Mouse (Mus musculus) forebrain, embryonic 14.5 days (tissue): Measurements from ENCODE around the gene Best2. TPM values are rescaled to one million over a fixed set of nuclear protein-coding genes. Genes with fewer than 3 reads are reported as not detected.

Source experiments
- ATAC-seq: fragments of 200-750 bp; cut with Nextera tagmentation; 2 replicates; pipeline ENCODE4 v1.8.0; 2017; ENCODE audit warnings: mild to moderate bottlenecking, moderate library complexity
- DNase-seq: peaks from one replicate; pipeline ENCODE4 v3.0.0-alpha.2; 2015; ENCODE audit warnings: low spot score
- H3K27ac ChIP-seq: fragments of 300-500 bp; sonication (generic); 2 replicates; pipeline ENCODE4 v1.5.1; 2014; ENCODE audit warnings: low read depth, mild to moderate bottlenecking, control low read depth, low read length, moderate library complexity
- H3K27me3 ChIP-seq: fragments of 300-500 bp; sonication (generic); replicated peaks from 2 replicates; pipeline ENCODE4 v1.6.1; 2014; ENCODE audit warnings: low read length, control low read depth, mixed read lengths; ENCODE audit not compliant: control insufficient read depth, insufficient read depth
- H3K36me3 ChIP-seq: fragments of 300-500 bp; sonication (generic); 2 replicates; pipeline ENCODE4 v1.6.1; 2014; ENCODE audit warnings: low read length, control low read depth; ENCODE audit not compliant: control insufficient read depth, insufficient read depth
- H3K4me1 ChIP-seq: fragments of 300-500 bp; sonication (generic); 2 replicates; pipeline ENCODE4 v1.6.1; 2014; ENCODE audit warnings: antibody characterized with exemption, low read length, control low read depth; ENCODE audit not compliant: control insufficient read depth, insufficient read depth
- H3K4me2 ChIP-seq: fragments of 300-500 bp; sonication (generic); 2 replicates; pipeline ENCODE4 v1.6.1; 2014; ENCODE audit warnings: mild to moderate bottlenecking, control low read depth, low read length
- H3K4me3 ChIP-seq: fragments of 300-500 bp; sonication (generic); 2 replicates; pipeline ENCODE4 v1.5.1; 2014; ENCODE audit warnings: low read depth, low read length, control low read depth
- H3K9ac ChIP-seq: fragments of 300-500 bp; sonication (generic); 2 replicates; pipeline ENCODE4 v1.6.1; 2014; ENCODE audit warnings: mild to moderate bottlenecking, low read length, control low read depth, moderate library complexity
- H3K9me3 ChIP-seq: fragments of 300-500 bp; sonication (generic); replicated peaks from 2 replicates; pipeline ENCODE4 v1.6.1; 2016; ENCODE audit warnings: low read length, control low read depth, mixed read lengths; ENCODE audit not compliant: control insufficient read depth
- WGBS: fragments of 180-500 bp; shearing (Covaris S2); extraction: QIAGEN DNeasy Blood & Tissue Kit; methylation state at CpG from one replicate; pipeline ENCODE4 v1.1.7; 2014; 5-methylcytosine and 5-hydroxymethylcytosine counted together
- polyA plus RNA-seq: library from polyadenylated mRNA; unstranded; fragments of >200 nt; fragmentation: Nextera tagmentation; extraction: Ambion mirVana; gene quantifications from 2 replicates; pipeline ENCODE4 v1.2.1, GENCODE M21; 2014

Gene Best2
- polyA plus RNA-seq, 1 experiment from 2014 or later, result not detected

- H3K4me3 ChIP-seq, result no peak overlapping the region
- no peaks in the 10 kb centered on the region for H3K36me3 ChIP-seq
- no peak overlapping the region for H3K9ac ChIP-seq
- DNase-seq (no peak), ATAC-seq (no peak)
- no peaks in the 10 kb centered on the region for H3K9me3 ChIP-seq
- WGBS, result 24% methylated on average over 23 of the region's 25 CpGs
- no peaks in the 10 kb centered on the region for H3K4me1 ChIP-seq
- peaks cover 11% of the 10 kb centered on the region for H3K27me3 ChIP-seq
- no peak overlapping the region for H3K27ac ChIP-seq
- H3K4me2 ChIP-seq, result no peak overlapping the region
Observed at GRCm38 (mm10) chr8:85007686-85008085, 6.6 kb downstream of the Best2 start.

GRCm38 (mm10) chr8:84997649-84998295 is 16.6 kb downstream of the Best2 start:
- whole genome bisulfite sequencing, result under 1% methylated on average over 19 of the region's 19 CpGs
- Histone ChIP-seq H3K27me3 (0 out of 2 replicates have a peak, but pooled peaks cover 3% of the 10 kb centered on the region), H3K4me1 (no peaks in the 10 kb centered on the region), H3K9ac (peak overlapping the region; percentile 41), H3K9me3 (no peaks in the 10 kb centered on the region), H3K4me3 (no peak overlapping the region), H3K36me3 (no peaks in the 10 kb centered on the region), H3K27ac (no peak overlapping the region), H3K4me2 (peak overlapping the region; percentile 31)
- ATAC-seq (peak; percentile 90), DNase-seq (peak; percentile 95)

DNA sequence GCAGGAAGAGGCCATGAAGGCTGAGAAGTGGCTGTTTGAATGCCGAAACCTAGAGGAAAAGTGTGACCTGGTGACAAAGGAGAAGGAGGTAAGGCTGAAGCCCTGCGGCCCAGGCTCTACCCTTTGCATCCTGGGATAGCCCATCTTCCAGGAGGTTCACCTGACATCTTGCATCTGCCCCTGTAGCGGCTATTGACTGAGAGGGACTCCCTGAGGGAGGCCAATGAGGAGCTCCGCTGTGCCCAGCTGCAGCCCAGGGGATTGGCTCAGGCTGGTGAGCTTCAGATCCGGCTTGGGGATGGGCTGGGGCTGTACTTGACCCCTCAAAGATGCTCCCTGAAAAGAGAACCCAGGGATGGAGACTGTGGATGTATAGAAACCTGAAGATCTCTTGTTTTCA is 17.4 kb downstream of the Best2 start:
- no peak for ATAC-seq

GRCm38 (mm10) chr8:84995680-84996079 is 18.7 kb downstream of the Best2 start:
- Histone ChIP-seq H3K27ac (no peak overlapping the region), H3K36me3 (no peaks in the 10 kb centered on the region), H3K9ac (peak overlapping the region; percentile 35; the same call in 1 of the 2 replicates), H3K4me3 (no peak overlapping the region), H3K27me3 (0 out of 2 replicates have a peak, but pooled peaks cover 3% of the 10 kb centered on the region), H3K4me2 (0 out of 2 replicates have a peak overlapping the region, but pooled peaks have one; percentile 3), H3K9me3 (no peaks in the 10 kb centered on the region), H3K4me1 (peaks cover 5% of the 10 kb centered on the region)
- ATAC-seq (peak; percentile 15; the same call in 1 of the 2 replicates), DNase-seq (no peak)
- 24% methylated on average over 25 of the region's 25 CpGs for WGBS

More for the DNA sequence above, 17.4 kb downstream of the Best2 start:
- Histone ChIP-seq H3K9ac (peak overlapping the region; percentile 41; the same call in 1 of the 2 replicates), H3K27me3 (0 out of 2 replicates have a peak, but pooled peaks cover 3% of the 10 kb centered on the region), H3K4me3 (no peak overlapping the region), H3K27ac (no peak overlapping the region), H3K4me2 (no peak overlapping the region), H3K4me1 (no peaks in the 10 kb centered on the region), H3K9me3 (no peaks in the 10 kb centered on the region), H3K36me3 (no peaks in the 10 kb centered on the region)
- whole genome bisulfite sequencing, result 72% methylated on average over 5 of the region's 5 CpGs
- DNase-seq, result no peak

DNA sequence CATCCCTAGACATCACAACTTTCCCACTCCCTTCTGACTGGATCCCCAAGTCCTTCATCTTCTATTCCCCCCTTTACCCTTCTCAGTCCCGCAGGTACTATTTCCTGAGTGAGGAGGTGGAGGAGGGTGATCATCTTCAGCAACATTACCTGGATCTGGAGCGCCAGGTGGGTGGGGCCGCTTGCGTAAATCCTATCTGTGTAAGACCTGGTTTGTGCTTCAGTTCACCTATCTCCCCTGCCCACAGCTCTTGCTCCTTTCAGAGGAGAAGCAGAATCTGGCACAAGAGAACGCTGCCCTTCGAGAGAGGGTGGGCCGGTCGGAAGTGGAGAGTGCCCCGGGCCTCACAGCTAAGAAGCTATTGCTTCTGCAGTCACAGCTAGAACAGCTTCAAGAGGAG is 20.0 kb downstream of the Best2 start:
- no peaks in the 10 kb centered on the region for H3K36me3 ChIP-seq
- no peak overlapping the region for H3K4me3 ChIP-seq
- ATAC-seq, result no peak
- no peak for DNase-seq
- H3K27me3 ChIP-seq, result 0 out of 2 replicates have a peak, but pooled peaks cover 3% of the 10 kb centered on the region
- H3K9ac ChIP-seq, result no peak overlapping the region
- no peak overlapping the region for H3K4me2 ChIP-seq
- WGBS, result 94% methylated on average over 9 of the region's 9 CpGs
- H3K9me3 ChIP-seq, result no peaks in the 10 kb centered on the region
- peaks cover 8% of the 10 kb centered on the region for H3K4me1 ChIP-seq
- no peak overlapping the region for H3K27ac ChIP-seq

DNA sequence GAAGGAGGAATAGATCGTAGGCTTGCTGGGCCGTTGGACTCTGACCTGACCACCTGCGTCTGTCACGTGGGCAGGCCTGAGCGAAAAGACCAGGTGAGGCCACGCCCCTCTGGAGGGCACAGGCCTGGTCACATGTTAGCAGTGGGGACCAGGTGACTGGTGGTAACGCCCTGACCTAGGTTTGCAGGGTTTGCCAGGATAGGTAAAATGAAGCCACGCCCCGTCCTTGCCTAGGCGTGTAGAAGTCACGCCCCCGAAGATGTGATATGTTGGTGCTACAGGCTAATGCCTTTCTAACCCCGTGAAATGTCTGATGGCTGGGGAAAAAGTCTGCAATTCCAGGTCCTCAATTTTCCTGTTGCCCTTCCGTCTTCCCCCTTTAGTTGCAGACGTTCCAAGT is 23.5 kb downstream of the Best2 start:
- ATAC-seq (peak; percentile 11; the same call in 1 of the 2 replicates), DNase-seq (no peak)
- Histone ChIP-seq H3K4me1 (peaks cover 9% of the 10 kb centered on the region), H3K27ac (no peak overlapping the region; the same call in 1 of the 2 replicates), H3K27me3 (0 out of 2 replicates have a peak, but pooled peaks cover 15% of the 10 kb centered on the region), H3K9me3 (no peaks in the 10 kb centered on the region), H3K9ac (peak overlapping the region; percentile 79), H3K4me2 (peak overlapping the region; percentile 96), H3K4me3 (peak overlapping the region; percentile 57), H3K36me3 (no peaks in the 10 kb centered on the region)
- WGBS, result 2% methylated on average over 15 of the region's 15 CpGs

GRCm38 (mm10) chr8:84990349-84990748 is 24.0 kb downstream of the Best2 start, which contains the start of gene Hook2:
TSS of gene Hook2 (plus strand) at chr8:84990603.
- peak within 1 kb of the TSS; percentile 96 for H3K4me2 ChIP-seq
- 0 out of 2 replicates have a peak, but pooled peaks cover 12% of the 10 kb centered on the region for H3K27me3 ChIP-seq

GRCm38 (mm10) chr8:84989810-84990209 is 24.5 kb downstream of the Best2 start:
- H3K4me2 ChIP-seq, result peak overlapping the region; percentile 96
- peak overlapping the region; percentile 79 for H3K9ac ChIP-seq
- DNase-seq (peak; percentile 92), ATAC-seq (peak; percentile 72)
- H3K36me3 ChIP-seq, result no peaks in the 10 kb centered on the region
- H3K4me1 ChIP-seq, result peaks cover 18% of the 10 kb centered on the region
- H3K4me3 ChIP-seq, result peak overlapping the region; percentile 57
- H3K9me3 ChIP-seq, result no peaks in the 10 kb centered on the region
- 0 out of 2 replicates have a peak, but pooled peaks cover 12% of the 10 kb centered on the region for H3K27me3 ChIP-seq
- H3K27ac ChIP-seq, result peak overlapping the region; percentile 81
- WGBS, result 1% methylated on average over 15 of the region's 15 CpGs

More at GRCm38 (mm10) chr8:84990349-84990748, 24.0 kb downstream of the Best2 start, which contains the start of gene Hook2:
- no peaks in the 10 kb centered on the region for H3K36me3 ChIP-seq
- WGBS, result under 1% methylated on average over 28 of the region's 28 CpGs
- DNase-seq (peak; percentile 99), ATAC-seq (peak; percentile 92)
- peaks cover 12% of the 10 kb centered on the region for H3K4me1 ChIP-seq
- no peaks in the 10 kb centered on the region for H3K9me3 ChIP-seq
- peak within 1 kb of the TSS; percentile 57 for H3K4me3 ChIP-seq
- H3K27ac ChIP-seq, result peak within 1 kb of the TSS; percentile 81
- H3K9ac ChIP-seq, result peak within 1 kb of the TSS; percentile 79

DNA sequence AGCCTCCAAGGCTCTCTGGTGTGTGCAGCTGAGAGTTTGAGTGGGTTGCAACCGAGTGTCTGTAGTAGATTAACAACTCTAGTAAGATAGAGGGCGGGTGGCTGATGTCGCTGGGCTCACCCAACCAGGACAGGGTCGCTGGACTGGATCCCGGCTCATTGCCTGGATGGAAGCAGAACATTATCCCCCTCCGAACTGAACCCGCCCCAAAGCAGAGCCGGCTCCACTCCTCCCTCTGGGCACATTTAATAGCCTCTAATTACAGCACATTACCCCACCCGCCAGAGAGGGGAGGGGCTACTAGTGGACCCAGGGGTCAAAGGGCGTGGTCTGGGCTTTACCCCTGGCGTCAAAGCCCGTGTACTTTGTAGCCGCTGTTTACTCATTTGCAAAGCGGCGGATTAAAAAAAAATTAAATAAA is 25.0 kb downstream of the Best2 start:
- no peaks in the 10 kb centered on the region for H3K9me3 ChIP-seq
- H3K4me1 ChIP-seq, result peaks cover 20% of the 10 kb centered on the region
- 0 out of 2 replicates have a peak, but pooled peaks cover 12% of the 10 kb centered on the region for H3K27me3 ChIP-seq
- H3K4me3 ChIP-seq, result no peak overlapping the region
- H3K36me3 ChIP-seq, result no peaks in the 10 kb centered on the region
- H3K9ac ChIP-seq, result no peak overlapping the region
- H3K4me2 ChIP-seq, result peak overlapping the region; percentile 96
- no peak for DNase-seq
- no peak overlapping the region for H3K27ac ChIP-seq
- 9% methylated on average over 15 of the region's 15 CpGs for WGBS
- no peak for ATAC-seq
